Mouse (Mus musculus): ENCODE measurements around the gene Bpifb2. TPM values are rescaled to one million over a fixed set of nuclear protein-coding genes. Genes with fewer than 3 reads are reported as not detected.

The Bpifb2 gene
- polyA plus RNA-seq, 1 experiment from 2014 or later = not detected

DNA sequence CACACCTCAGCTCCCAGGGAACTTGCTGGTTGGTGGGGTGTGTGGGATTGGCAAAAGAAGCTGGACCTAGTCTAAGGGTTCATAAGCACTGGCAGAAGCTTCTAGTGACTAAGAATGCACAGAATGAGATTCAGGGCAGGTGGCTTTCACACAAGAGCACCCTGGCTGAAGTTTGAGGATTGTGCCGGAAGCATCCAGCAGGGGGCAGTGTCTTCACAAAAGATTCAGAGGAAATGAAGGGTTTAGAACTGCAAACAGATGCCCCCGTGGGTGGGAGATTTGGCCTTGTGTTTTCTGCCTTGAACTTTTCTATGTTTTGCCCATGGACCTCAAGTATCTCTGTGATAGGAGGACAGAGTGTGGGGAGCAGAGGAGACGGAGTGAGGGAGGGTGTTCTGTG lies 68.7 kb downstream of the Bpifb2 start:
- no peak overlapping the region for H3K9ac ChIP-seq (ENCODE audit: low read length)

GRCm38 (mm10) chr2:153944567-153944966 lies 69.7 kb downstream of the Bpifb2 start:
- Histone ChIP-seq H3K9me3 (replicated peaks; ENCODE audit: control insufficient read depth, low read length) (no peaks in the 10 kb centered on the region), H3K4me2 (ENCODE audit: low read depth, low read length) (no peak overlapping the region), H3K36me3 (ENCODE audit: control insufficient read depth, insufficient read depth) (no peaks in the 10 kb centered on the region), H3K27ac (ENCODE audit: low read length) (no peak overlapping the region), H3K4me3 (ENCODE audit: low read length) (no peak overlapping the region), H3K27me3 (ENCODE audit: control insufficient read depth, insufficient read depth, low read length) (no peaks in the 10 kb centered on the region), H3K9ac (ENCODE audit: low read length) (no peak overlapping the region), H3K4me1 (ENCODE audit: control insufficient read depth, insufficient read depth, low read length) (no peaks in the 10 kb centered on the region)
- 81% methylated on average over 8 of the region's 8 CpGs for WGBS
- ATAC-seq (replicated peaks; ENCODE audit: extremely low read depth, insufficient read depth, low FRiP score) = no peak

More for the DNA sequence above, 68.7 kb downstream of the Bpifb2 start:
- WGBS = 35% methylated on average over 3 of the region's 3 CpGs
- Histone ChIP-seq H3K4me3 (ENCODE audit: low read length) (no peak overlapping the region), H3K4me2 (ENCODE audit: low read depth, low read length) (no peak overlapping the region), H3K27ac (ENCODE audit: low read length) (no peak overlapping the region), H3K27me3 (ENCODE audit: control insufficient read depth, insufficient read depth, low read length) (no peaks in the 10 kb centered on the region), H3K9me3 (replicated peaks; ENCODE audit: control insufficient read depth, low read length) (no peaks in the 10 kb centered on the region), H3K36me3 (ENCODE audit: control insufficient read depth, insufficient read depth) (no peaks in the 10 kb centered on the region), H3K4me1 (ENCODE audit: control insufficient read depth, insufficient read depth, low read length) (no peaks in the 10 kb centered on the region)
- ATAC-seq (replicated peaks; ENCODE audit: extremely low read depth, insufficient read depth, low FRiP score) = no peak

Other genes starting within 250 kb of the Bpifb2 start
- gene Commd7, start 242.3 kb upstream of the Bpifb2 start, polyA plus RNA-seq (2015; fragmentation: Nextera tagmentation; extraction: Ambion mirVana) = 57.3 and 58.5 TPM in 2 replicates
- gene Dnmt3b, start 225.6 kb upstream of the Bpifb2 start, polyA plus RNA-seq (2015; fragmentation: Nextera tagmentation; extraction: Ambion mirVana) = 7.5 and 8.1 TPM in 2 replicates
- gene Dnmt3c, start 178.4 kb upstream of the Bpifb2 start, polyA plus RNA-seq (2015; fragmentation: Nextera tagmentation; extraction: Ambion mirVana) = not detected in 2 replicates
- 236 and 246 TPM in 2 replicates for gene Mapre1, start 133.8 kb upstream of the Bpifb2 start, polyA plus RNA-seq (2015; fragmentation: Nextera tagmentation; extraction: Ambion mirVana)
- 0.14 TPM in 1 of 2 replicates, not detected in the other for gene Efcab8, start 95.1 kb upstream of the Bpifb2 start, polyA plus RNA-seq (2015; fragmentation: Nextera tagmentation; extraction: Ambion mirVana)
- not detected in 2 replicates for gene Sun5, start 4.0 kb upstream of the Bpifb2 start, polyA plus RNA-seq (2015; fragmentation: Nextera tagmentation; extraction: Ambion mirVana)
- not detected in 2 replicates for gene Bpifb6, start 25.3 kb downstream of the Bpifb2 start, polyA plus RNA-seq (2015; fragmentation: Nextera tagmentation; extraction: Ambion mirVana)
- gene Bpifb3, start 43.2 kb downstream of the Bpifb2 start, polyA plus RNA-seq (2015; fragmentation: Nextera tagmentation; extraction: Ambion mirVana) = not detected in 2 replicates
- not detected in 2 replicates for gene Bpifb4, start 63.2 kb downstream of the Bpifb2 start, polyA plus RNA-seq (2015; fragmentation: Nextera tagmentation; extraction: Ambion mirVana)
- gene Bpifa6, start 99.9 kb downstream of the Bpifb2 start, polyA plus RNA-seq (2015; fragmentation: Nextera tagmentation; extraction: Ambion mirVana) = not detected in 2 replicates
- not detected in 2 replicates for gene Bpifa2, start 133.2 kb downstream of the Bpifb2 start, polyA plus RNA-seq (2015; fragmentation: Nextera tagmentation; extraction: Ambion mirVana)